Mouse (Mus musculus): ENCODE data around the gene Amz2. TPM values are rescaled to one million over a fixed set of nuclear protein-coding genes. Genes with fewer than 3 reads are reported as not detected.

Amz2 gene
- polyA plus RNA-seq, 1 experiment from 2014 or later: 41.9 TPM

DNA sequence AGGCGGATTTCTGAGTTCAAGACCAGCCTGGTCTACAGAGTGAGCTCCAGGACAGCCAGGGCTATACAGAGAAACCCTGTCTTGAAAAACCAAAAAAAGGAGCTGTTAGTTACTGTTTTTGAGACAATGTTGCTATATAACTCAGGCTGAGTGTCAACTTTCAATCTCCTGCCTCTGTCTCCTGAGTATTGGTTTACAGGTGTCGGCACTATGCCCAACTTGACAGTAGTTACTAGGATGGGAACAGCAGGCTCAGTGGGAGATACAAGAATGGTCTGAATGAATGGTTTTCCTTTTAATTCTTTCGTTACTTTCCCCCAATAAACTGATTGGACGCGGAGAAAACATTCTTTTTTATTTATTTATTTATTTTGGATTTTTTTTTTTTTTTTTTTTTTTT, 1.6 kb downstream of the Amz2 start:
- 94% methylated on average over 5 of the region's 5 CpGs for WGBS
- Histone ChIP-seq H3K4me3 (peak overlapping the region; percentile 75; the same call in 1 of the 2 replicates), H3K27me3 (ENCODE audit: insufficient read depth, poor library complexity, severe bottlenecking) (no peaks in the 10 kb centered on the region; the same call in 1 of the 2 replicates), H3K9me3 (no peaks in the 10 kb centered on the region), H3K36me3 (peaks cover 38% of the 10 kb centered on the region), H3K27ac (no peak overlapping the region), H3K4me1 (replicated peaks) (peaks cover 22% of the 10 kb centered on the region)
- DNase-seq (ENCODE audit: low spot score): no peak

DNA sequence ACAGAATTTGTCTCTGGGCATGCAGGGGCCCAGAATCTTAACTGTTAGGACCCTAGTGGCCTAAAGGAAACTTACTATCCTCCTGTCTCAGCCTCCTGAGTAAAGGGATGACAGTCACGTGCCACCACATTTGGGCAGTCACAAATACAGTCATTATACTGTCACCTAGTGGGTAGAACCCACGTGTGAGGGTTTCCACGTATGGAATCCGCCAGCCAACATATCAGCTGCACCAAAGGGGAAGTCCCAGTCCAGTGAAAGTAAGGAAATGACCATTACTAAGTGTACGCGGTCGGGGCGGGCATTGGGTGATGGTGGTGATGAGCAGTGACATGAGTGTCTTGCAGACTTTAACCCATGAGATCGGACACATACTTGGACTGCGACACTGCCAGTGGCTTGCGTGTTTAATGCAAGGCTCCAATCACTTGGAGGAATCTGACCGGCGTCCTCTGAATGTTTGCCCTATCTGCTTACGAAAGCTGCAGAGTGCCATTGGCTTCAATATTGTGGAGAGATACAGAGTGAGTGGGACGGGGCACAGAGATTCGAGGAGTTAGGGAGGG, 8.6 kb downstream of the Amz2 start:
- Histone ChIP-seq H3K36me3 (peaks cover 80% of the 10 kb centered on the region), H3K4me3 (no peak overlapping the region)
- WGBS: 95% methylated on average over 16 of the region's 16 CpGs

DNA sequence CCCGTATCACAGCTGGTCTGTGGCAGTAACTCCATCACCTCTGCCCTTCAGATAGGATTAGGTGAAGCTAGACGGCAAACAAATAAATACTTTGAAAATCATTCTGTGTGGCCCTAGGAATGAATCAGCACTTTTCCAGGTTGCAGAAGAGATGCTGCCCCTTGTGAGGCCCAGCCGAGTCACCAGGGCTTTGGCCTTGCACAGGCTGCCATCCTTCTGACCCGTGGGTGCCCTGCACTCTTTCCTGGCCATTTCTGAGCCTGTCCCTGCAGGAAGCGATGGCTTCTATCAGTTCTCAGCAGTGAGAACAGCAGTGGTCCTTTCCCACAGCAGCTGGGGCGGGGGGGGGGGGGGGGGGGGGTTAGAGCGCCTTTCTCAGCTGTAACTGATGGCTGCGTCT, 11.1 kb downstream of the Amz2 start:
- H3K36me3 ChIP-seq: peaks cover 56% of the 10 kb centered on the region
- DNase-seq (ENCODE audit: low spot score): no peak
- H3K4me3 ChIP-seq: no peak overlapping the region
- peaks cover 14% of the 10 kb centered on the region for H3K4me1 ChIP-seq (replicated peaks)
- peaks cover 16% of the 10 kb centered on the region for H3K27me3 ChIP-seq (ENCODE audit: insufficient read depth, poor library complexity, severe bottlenecking)
- WGBS: 67% methylated on average over 8 of the region's 8 CpGs
- H3K27ac ChIP-seq: no peak overlapping the region
- no peaks in the 10 kb centered on the region for H3K9me3 ChIP-seq

More for the DNA sequence above, 8.6 kb downstream of the Amz2 start:
- H3K9me3 ChIP-seq: no peaks in the 10 kb centered on the region
- no peak for DNase-seq (ENCODE audit: low spot score)
- no peak overlapping the region for H3K27ac ChIP-seq
- H3K4me1 ChIP-seq (replicated peaks): peaks cover 3% of the 10 kb centered on the region
- no peaks in the 10 kb centered on the region for H3K27me3 ChIP-seq (ENCODE audit: insufficient read depth, poor library complexity, severe bottlenecking)

DNA sequence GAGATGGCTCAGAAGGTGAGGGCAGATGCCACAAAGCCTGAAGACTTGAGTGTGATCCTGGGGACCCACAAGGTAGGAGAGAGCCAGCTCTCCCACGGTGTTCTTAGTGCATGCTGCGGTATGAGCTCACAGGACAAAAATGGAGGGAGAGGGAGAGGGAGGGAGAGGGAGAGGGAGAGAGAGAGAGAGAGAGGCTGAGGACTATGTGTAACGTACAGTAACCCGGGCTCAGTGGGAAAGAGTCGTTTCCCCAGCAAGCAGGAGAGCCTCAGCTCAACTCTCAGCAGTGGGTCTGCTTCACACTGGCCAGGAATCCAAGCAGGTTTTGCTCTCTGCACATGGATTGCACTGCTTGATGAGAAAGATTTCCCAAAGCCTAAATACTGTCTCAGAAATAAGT, 13.5 kb downstream of the Amz2 start:
- Histone ChIP-seq H3K4me3 (0 out of 2 replicates have a peak overlapping the region, but pooled peaks have one; percentile 56), H3K36me3 (peaks cover 43% of the 10 kb centered on the region), H3K4me1 (replicated peaks) (peaks cover 14% of the 10 kb centered on the region), H3K9me3 (no peaks in the 10 kb centered on the region), H3K27ac (peak overlapping the region; percentile 79; the same call in 1 of the 2 replicates), H3K27me3 (ENCODE audit: insufficient read depth, poor library complexity, severe bottlenecking) (peaks cover 16% of the 10 kb centered on the region)
- 29% methylated on average over 5 of the region's 5 CpGs for WGBS
- no peak for DNase-seq (ENCODE audit: low spot score)

DNA sequence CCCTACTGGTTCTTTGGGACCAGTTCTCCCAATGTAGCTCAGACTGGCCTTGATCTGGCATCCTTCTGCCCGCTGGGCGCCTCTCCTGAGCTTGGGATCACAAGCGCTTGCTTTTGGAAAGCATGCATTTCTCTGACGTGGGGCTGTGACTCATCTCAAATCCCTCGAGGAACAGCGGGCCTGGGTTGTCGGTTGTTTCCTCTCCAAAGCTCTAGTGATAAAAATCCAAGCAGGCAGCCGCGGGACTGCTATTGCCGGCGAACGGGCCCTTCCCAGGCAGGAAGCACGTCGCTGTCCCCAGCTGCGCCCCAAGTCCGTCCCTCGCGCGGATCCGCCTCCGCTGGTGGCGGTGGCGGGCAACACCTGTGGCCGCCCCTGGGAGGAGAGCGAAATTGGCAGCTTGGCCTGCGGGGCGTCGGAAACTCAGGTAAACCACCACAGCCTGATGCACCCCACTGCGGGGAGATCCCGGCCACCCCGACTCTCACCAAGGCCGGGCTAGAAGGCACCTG, 14.1 kb downstream of the Amz2 start:
- DNase-seq (ENCODE audit: low spot score): peak; percentile 67
- WGBS: 1% methylated on average over 32 of the region's 32 CpGs
- Histone ChIP-seq H3K4me3 (peak overlapping the region; percentile 56), H3K36me3 (peaks cover 36% of the 10 kb centered on the region), H3K27ac (peak overlapping the region; percentile 79), H3K27me3 (ENCODE audit: insufficient read depth, poor library complexity, severe bottlenecking) (peaks cover 16% of the 10 kb centered on the region), H3K4me1 (replicated peaks) (peaks cover 14% of the 10 kb centered on the region), H3K9me3 (no peaks in the 10 kb centered on the region)

DNA sequence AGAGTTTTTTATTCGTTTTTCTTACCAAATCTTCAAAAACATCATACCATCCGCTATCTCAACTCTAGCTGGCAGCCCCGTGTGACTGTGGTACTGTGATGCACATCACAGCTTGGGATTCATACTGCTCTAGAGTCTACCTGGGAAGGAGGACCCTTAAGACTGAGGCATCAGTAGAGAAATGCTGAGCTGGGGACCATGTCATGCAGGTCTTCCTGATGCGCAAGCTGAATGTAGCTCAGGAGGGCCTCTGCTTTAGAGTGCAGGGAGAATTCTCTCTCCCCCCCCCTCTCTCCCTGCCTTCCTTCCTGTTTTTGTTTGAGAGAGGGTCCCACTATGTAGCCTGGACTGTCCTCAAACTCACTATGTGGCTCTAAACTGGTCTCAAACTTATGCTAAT, 14.9 kb downstream of the Amz2 start:
- WGBS: 56% methylated on average over 4 of the region's 4 CpGs
- Histone ChIP-seq H3K27me3 (ENCODE audit: insufficient read depth, poor library complexity, severe bottlenecking) (peaks cover 16% of the 10 kb centered on the region), H3K27ac (no peak overlapping the region), H3K4me3 (peak overlapping the region; percentile 56), H3K9me3 (no peaks in the 10 kb centered on the region), H3K4me1 (replicated peaks) (peaks cover 14% of the 10 kb centered on the region), H3K36me3 (peaks cover 28% of the 10 kb centered on the region)
- DNase-seq (ENCODE audit: low spot score): no peak

DNA sequence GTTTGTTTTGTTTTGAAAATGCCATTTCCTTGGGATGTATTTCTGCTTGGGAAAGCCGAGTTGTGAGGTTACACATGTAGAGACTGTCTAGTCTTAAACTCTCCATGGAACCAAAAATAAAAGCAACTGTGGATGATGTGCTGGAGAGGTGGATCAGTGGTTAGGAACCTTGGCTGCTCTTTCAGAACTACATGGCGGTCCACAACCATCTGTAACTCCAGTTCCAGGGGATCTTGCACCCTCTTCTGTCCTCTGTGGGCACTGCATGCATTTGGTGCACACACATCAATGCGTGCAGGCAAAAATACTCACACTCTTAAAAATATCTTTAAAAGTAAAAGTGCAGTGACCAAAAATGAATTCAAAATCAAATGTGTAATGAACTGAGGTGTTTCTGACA, 15.4 kb downstream of the Amz2 start:
- DNase-seq (ENCODE audit: low spot score): peak; percentile 34
- H3K36me3 ChIP-seq: peaks cover 24% of the 10 kb centered on the region
- 61% methylated on average over 3 of the region's 3 CpGs for WGBS

DNA sequence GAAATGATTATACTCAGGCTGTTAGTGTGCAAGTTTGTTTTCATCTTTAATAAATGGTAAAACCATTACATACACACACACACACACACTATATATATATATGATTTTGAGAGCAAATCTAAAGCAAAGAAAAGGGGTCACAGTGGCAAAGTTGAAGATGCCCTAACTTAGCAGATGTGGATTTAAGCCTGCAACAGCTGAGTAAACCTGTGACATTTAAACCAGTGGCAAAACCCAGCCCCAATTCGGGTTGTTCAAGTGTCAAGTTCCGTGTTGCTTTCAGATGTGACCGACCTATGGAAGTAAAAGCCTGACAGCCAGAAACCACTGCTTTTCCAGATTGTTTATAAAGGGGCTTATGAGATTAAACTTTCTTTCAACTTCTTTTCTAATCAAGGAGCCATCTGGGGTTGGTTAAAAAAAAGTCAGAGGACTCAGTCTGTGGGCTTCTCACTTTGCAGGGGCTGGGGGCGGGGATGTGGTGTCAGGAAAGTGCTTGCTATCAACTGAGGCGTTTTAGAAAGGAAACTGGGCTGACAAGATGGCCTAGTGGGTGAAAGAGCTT, 16.5 kb downstream of the Amz2 start:
- H3K9me3 ChIP-seq: no peaks in the 10 kb centered on the region
- peaks cover 14% of the 10 kb centered on the region for H3K4me1 ChIP-seq (replicated peaks)
- peaks cover 12% of the 10 kb centered on the region for H3K36me3 ChIP-seq
- WGBS: 64% methylated on average over 5 of the region's 5 CpGs
- no peak for DNase-seq (ENCODE audit: low spot score)
- H3K4me3 ChIP-seq: no peak overlapping the region
- peaks cover 16% of the 10 kb centered on the region for H3K27me3 ChIP-seq (ENCODE audit: insufficient read depth, poor library complexity, severe bottlenecking)
- H3K27ac ChIP-seq: no peak overlapping the region

More for the DNA sequence above, 15.4 kb downstream of the Amz2 start:
- Histone ChIP-seq H3K27me3 (ENCODE audit: insufficient read depth, poor library complexity, severe bottlenecking) (peaks cover 16% of the 10 kb centered on the region), H3K9me3 (no peaks in the 10 kb centered on the region), H3K27ac (no peak overlapping the region), H3K4me1 (replicated peaks) (peaks cover 14% of the 10 kb centered on the region), H3K4me3 (no peak overlapping the region)

DNA sequence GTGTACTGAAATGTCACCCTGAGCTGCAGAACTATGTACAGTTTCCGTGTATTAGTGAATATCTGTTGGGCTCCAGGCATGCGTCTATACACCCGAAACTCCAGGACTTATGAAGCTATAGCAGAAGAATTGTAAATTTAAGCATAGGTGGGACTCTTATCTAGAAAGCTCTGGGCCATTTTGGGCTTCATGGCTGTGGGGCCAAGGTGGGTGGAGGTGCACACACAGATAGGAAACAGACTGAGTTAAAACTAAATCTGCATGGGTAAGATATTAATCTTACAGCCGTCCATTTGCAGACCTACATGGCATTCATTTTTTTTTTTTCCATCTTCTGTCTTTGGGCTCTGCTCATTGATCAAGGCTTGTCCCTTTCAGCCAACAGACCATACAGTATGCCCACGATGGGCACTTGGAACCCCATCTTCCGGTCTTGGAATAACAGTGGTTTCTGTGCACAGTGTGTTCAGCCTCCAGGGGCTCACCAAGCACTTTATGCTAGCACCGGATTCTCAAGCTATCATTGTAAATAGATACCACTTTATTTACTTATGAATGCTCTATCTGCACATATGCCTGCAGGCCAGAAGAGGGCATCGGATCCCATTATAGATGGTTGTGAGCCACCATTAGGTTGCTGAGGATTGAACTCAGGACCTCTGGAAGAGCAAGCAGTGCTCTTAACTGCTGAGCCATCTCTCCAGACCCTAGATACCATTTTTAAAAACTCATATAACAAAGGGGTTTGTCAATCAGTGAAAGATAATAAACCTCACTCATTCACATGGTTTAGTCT, 17.9 kb downstream of the Amz2 start:
- WGBS: 92% methylated on average over 8 of the region's 8 CpGs

DNA sequence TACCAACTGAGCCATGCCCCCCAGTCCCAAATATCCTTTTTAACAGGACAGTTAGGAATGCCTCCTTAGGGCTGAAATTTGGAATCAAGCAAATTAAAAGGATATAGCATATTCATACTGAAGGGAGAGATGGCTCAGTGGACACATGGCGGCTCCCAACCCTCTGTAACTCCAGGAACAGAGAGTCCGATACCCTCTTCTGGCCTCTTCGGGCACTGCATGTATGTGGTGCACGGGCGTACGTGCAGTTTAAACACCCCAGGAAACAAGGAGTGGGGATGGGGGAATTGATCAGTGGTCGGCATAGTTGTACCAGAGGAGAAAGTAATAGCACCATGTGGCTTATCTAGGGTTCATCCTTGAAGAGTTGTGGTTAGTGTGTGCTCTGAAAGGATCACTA, 18.9 kb downstream of the Amz2 start:
- no peaks in the 10 kb centered on the region for H3K9me3 ChIP-seq
- no peak overlapping the region for H3K4me3 ChIP-seq
- DNase-seq (ENCODE audit: low spot score): peak; percentile 41
- no peaks in the 10 kb centered on the region for H3K36me3 ChIP-seq
- WGBS: 56% methylated on average over 7 of the region's 7 CpGs
- no peak overlapping the region for H3K27ac ChIP-seq
- peaks cover 14% of the 10 kb centered on the region for H3K27me3 ChIP-seq (ENCODE audit: insufficient read depth, poor library complexity, severe bottlenecking)
- H3K4me1 ChIP-seq (replicated peaks): peaks cover 8% of the 10 kb centered on the region

More for the DNA sequence above, 17.9 kb downstream of the Amz2 start:
- Histone ChIP-seq H3K27ac (no peak overlapping the region), H3K4me3 (no peak overlapping the region), H3K36me3 (no peaks in the 10 kb centered on the region), H3K27me3 (ENCODE audit: insufficient read depth, poor library complexity, severe bottlenecking) (peaks cover 16% of the 10 kb centered on the region), H3K4me1 (replicated peaks) (peaks cover 14% of the 10 kb centered on the region), H3K9me3 (no peaks in the 10 kb centered on the region)
- DNase-seq (ENCODE audit: low spot score): no peak

DNA sequence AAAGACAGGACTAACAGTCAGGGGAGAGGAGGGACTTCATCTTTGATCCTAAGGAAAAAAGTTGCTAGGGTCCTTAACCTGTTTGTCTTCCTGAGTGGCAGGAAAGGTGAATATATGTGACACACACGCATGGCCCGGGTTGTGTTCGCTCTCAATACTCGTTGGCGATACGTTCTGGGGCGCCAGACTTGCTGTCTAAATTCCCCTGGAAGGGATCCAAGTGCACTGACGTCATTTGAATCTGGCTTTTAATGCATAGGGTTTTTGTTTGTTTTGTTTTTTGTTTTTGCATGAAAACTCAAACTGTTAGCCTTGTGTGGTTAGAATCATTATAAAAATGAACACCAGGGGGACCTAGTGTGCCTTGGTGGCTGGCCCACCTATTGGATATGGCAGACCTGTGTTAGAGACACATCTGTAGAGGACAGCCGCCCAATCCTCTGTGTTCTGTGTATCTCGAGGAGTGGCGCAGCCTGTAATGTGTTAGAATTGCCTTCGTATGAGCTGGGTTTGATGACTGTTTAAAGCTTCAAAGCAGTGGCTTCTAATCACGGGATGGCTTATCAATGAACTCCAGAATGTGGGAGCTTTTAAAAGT, 19.8 kb downstream of the Amz2 start:
- no peak overlapping the region for H3K4me3 ChIP-seq
- H3K27me3 ChIP-seq (ENCODE audit: insufficient read depth, poor library complexity, severe bottlenecking): peaks cover 4% of the 10 kb centered on the region
- no peaks in the 10 kb centered on the region for H3K9me3 ChIP-seq
- WGBS: 58% methylated on average over 13 of the region's 13 CpGs
- H3K4me1 ChIP-seq (replicated peaks): no peaks in the 10 kb centered on the region; the same call in 1 of the 2 replicates
- DNase-seq (ENCODE audit: low spot score): peak; percentile 24
- no peak overlapping the region for H3K27ac ChIP-seq
- no peaks in the 10 kb centered on the region for H3K36me3 ChIP-seq

DNA sequence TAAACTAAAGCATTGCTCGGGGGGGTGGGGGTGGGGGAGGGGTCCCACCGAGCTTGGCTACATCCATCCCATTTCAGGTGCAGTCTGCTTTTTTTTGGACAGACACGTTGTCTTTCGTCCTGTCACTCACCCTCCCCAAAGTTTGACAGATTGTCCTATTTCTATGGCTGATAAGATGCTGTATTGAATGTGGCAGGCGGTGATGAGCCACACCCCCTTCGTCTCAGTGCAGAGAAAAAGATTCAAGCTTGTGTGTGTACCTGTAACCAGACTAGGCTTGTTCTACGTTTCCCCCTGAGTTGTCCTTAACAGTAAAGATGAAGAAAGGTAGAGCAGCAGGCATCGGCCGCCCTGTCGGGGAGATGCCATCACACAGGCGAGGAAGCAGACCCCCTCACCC, 25.4 kb downstream of the Amz2 start:
- no peaks in the 10 kb centered on the region for H3K9me3 ChIP-seq
- H3K27ac ChIP-seq: no peak overlapping the region
- no peak overlapping the region for H3K4me3 ChIP-seq
- H3K36me3 ChIP-seq: peaks cover 26% of the 10 kb centered on the region
- no peak for DNase-seq (ENCODE audit: low spot score)
- no peaks in the 10 kb centered on the region for H3K27me3 ChIP-seq (ENCODE audit: insufficient read depth, poor library complexity, severe bottlenecking)
- WGBS: 87% methylated on average over 11 of the region's 11 CpGs
- no peaks in the 10 kb centered on the region for H3K4me1 ChIP-seq (replicated peaks)
